Mouse (Mus musculus): ENCODE measurements at regions not wholly inside any gene's neighbourhood (a gene's known extent, or its start where the extent isn't known, plus 50 kb on each side); places are given as distances from the start of the nearest gene placed in this dataset.

GRCm38 (mm10) chr2:170294657-170295056 lies 133.0 kb downstream of the Bcas1 start:
- in situ Hi-C loops (cut with MseI, MboI): no loop called here

DNA sequence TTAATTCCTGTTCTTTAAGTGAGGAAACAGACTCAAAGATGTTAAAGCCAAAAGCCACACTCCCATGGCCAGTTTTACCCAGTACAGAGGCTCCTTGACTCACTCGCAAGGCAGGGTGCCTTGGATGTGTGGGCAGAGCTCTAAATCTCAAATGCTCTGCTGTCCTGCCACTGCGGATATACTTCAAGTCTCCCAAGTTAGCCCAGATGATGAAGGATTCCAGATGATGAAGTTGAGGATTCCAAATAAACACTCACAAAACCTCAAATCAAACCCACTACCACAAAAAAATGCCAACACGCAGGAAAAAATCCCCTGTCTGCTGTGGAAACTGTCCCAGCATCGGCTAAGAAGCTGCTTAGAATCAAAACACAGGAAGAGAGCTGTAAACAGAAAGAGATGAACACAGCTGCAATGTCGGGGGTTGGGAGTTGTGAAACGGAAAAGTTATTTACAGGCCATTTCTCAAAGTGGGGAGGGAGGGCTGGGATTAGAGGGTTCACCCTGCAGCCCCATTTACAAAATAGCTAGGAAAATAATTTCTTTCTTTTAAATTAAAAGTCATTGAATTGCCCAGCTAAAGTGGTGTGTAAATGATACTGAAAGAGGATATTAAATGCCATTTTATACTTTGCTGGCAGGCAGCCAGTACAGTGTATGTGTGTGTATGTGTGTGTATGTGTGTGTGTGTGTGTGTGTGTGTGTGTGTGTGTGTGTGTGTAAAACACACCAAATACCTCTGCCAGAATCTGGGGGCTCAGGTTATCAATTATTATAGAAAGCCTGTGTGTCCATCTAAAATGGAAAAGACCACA lies 135.6 kb downstream of the Bcas1 start:
- in situ Hi-C loops (cut with MseI, MboI): no loop called here

DNA sequence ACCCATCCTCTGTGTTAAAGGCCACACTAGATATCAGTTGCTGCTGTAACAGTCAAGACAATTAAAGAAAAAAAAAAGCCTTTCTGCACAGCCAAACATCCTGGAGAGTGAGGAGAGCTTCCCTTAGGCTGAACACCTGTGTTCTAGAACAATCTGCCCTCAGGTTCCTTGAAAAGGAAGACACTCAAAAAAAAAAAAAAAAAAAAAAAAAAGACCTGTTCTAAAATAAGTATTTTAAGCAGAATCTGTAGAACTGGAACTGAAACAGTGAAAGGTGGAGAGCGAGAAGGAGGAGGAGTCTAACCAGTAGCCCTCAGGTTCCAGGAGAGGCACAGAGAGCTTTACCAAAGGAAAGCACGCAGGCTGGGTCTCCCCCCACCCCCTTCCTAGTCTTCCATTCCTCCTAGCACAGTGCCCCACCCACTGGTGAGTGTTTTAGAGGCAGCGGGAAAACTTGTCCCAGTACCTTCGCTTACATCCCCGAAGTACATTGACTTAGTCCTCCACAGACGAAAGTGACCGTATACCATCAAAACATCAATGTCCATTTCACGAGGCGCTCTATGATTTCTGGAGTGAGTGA lies 138.2 kb downstream of the Bcas1 start:
- in situ Hi-C loops (cut with MseI, MboI): no loop called here

GRCm38 (mm10) chr2:170288787-170289186 lies 138.9 kb downstream of the Bcas1 start:
- in situ Hi-C loops (cut with MseI, MboI): no loop called here

- in situ Hi-C loops (cut with MseI, MboI): no loop called here
Observed at GRCm38 (mm10) chr2:170288196-170288595, 139.4 kb downstream of the Bcas1 start.

GRCm38 (mm10) chr2:170287301-170287885 lies 139.5 kb upstream of the Zfp217 start:
- in situ Hi-C loops (cut with MseI, MboI): no loop called here

GRCm38 (mm10) chr2:170286773-170287172 lies 138.9 kb upstream of the Zfp217 start:
- in situ Hi-C loops (cut with MseI, MboI): no loop called here

- in situ Hi-C loops (cut with MseI, MboI): no loop called here
Observed at GRCm38 (mm10) chr2:170282463-170282862, 134.6 kb upstream of the Zfp217 start.

DNA sequence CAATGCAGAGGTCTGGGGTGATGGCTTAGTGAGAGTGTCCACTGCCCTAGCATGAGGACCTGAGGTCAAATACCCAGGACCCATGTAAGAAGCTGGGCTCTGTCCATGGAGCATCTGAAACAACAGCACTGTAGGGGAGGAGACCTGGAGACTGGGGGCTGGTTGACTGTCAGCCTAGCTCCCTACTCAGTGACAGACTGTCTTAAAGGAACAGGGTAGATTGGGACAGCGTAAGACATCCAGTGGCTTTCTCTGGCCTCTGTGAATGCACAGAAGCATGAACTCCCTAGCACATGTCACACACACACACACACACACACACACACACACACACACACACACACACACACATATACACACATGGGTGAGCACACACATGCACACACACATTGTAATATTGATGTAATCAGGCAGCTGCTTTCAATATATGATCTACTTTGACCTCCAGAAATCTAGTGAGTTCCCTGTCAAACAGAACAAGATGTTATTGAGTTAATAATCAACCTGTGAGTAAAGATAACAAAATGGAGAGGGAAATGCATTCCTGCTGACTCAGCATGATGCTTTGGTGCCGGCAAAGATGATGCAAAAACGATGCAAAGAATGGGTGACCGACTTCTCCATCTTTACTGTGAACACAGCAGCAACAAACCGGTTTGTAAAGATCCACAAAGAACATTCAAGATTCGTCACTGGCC lies 133.6 kb upstream of the Zfp217 start:
- in situ Hi-C loops (cut with MseI, MboI): no loop called here

DNA sequence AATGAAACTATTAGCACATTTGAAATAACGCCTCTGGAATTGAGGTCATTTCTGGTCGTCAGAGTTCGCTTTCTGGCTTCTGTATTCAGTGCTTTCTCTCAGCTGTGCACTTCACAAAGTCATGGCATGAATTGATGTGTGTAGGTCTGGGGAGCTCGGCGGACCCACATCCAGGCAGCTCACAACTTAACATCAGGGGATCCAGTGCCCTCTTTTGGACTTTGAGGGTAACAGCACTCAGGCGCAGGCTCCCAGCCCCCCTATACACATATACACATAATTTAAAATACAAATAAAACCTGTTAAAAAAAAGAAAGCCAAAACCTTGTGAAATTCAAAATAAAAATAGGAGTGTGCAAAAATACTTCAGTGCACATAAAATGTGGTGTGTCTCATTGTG lies 132.8 kb upstream of the Zfp217 start:
- in situ Hi-C loops (cut with MseI, MboI): no loop called here

GRCm38 (mm10) chr2:170277896-170278295 lies 130.0 kb upstream of the Zfp217 start:
- in situ Hi-C loops (cut with MseI, MboI): no loop called here

DNA sequence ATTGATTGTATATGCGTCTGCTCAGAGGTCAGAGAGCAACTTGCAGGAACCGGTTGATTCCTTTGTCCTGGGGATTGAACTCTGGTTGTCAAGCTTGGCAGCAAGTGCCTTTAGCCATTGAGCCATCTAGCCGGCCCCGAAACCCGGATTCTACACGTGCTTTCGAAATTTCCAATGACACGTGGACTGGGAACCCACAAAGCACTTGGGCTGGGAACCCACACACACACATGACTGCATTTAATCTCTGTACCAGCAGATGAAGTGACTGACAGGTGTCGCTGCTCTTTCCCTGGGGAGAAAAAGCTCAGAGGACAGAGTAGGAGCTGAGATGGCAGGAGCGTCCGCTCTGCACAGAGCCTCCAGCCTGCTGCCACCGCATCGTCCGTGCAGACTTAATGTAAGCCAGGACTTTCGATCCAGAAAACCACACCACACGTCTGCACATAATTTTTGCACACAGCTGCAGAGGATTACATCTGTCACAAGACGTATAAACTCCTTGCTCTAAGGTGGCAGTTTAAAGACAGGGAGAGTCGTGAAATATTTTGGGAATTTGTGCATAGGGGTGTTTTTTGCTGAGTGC lies 129.4 kb upstream of the Zfp217 start:
- in situ Hi-C loops (cut with MseI, MboI): no loop called here

DNA sequence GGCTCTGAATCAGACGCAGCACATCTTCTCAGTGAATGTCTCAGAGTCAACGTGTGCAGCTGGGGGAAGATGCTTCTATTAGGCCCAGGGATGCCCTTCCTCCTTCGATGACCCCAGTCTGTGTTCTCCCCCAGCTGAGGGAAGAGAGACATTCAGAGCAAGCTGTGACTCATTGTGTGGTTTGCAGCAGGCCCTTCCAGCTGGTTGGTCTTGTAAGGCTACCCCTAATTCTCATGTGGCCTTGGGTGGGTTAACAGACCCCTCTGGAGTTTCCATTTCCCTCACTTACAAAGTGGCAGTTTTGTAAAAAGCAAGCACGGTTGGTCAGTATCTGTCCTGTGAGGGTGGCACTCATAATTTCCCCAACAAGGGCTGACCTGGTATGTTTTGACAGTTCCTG lies 127.8 kb upstream of the Zfp217 start:
- in situ Hi-C loops (cut with MseI, MboI): no loop called here

GRCm38 (mm10) chr2:170269926-170270577 lies 122.1 kb upstream of the Zfp217 start:
- in situ Hi-C loops (cut with MseI, MboI): no loop called here

DNA sequence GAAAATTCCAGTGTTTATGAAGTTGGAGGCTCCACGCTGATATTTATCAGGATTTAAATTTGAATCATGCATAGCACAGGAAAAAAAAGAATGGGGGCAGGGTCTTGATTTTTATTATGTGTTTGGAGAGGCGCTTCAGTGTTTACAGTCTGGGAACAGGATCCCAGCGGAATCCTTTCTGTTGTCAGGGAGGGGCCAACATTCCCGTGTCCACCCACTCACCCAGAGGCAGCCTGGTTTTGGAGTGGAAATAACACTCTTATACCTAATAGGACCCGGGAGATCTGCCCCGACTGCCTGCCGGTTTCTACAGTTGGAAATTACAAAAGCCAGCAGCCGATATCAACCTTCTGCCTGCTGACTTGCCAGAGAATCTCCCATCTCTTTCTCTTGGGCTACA lies 120.2 kb upstream of the Zfp217 start:
- in situ Hi-C loops (cut with MseI, MboI): no loop called here

- in situ Hi-C loops (cut with MseI, MboI): no loop called here
Observed at GRCm38 (mm10) chr2:170267152-170267551, 119.2 kb upstream of the Zfp217 start.

GRCm38 (mm10) chr2:170266407-170267101 lies 118.7 kb upstream of the Zfp217 start:
- in situ Hi-C loops (cut with MseI, MboI): no loop called here

DNA sequence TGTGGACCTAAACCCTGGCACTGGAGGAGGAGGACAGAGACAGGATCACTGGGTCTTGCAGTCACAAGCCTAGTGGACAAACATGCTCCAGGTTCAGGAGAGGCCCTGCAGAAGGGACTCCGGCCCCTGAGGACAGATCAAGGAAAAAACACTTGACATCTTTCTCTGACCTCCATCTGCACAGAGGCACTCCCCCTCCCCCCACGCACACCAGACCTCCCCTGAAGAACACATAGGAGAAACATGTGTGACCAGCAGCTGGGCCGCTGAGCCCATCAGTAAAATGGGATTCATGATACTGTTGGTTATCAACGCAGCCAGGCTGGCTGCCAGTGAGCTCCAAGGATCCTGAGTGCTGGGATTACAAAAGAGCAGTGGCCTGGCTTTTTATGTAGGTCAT lies 115.7 kb upstream of the Zfp217 start:
- in situ Hi-C loops (cut with MseI, MboI): no loop called here

DNA sequence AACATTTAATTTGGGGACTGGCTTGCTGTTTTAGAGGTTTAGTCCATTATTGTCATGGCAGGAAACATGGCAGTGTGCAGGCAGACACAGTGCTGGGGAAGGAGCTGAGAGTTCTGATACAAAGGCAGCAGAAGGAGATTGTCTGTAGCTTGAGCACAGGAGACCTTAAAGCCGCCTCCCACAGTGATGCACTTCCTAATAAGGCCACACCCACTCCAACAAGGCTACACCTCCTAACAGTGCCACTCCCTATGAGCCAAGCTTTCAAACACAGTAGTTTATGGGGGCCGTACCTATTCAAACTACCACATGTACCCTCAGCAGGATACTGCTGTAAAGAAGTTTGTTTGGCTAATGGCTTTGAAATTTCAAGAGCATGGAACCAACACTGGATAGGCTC lies 113.3 kb upstream of the Zfp217 start:
- in situ Hi-C loops (cut with MseI, MboI): no loop called here

GRCm38 (mm10) chr2:170259662-170260457 lies 112.0 kb upstream of the Zfp217 start:
- in situ Hi-C loops (cut with MseI, MboI): no loop called here
